Mouse (Mus musculus): ENCODE measurements at regions not wholly inside any gene's neighbourhood (a gene's known extent, or its start where the extent isn't known, plus 50 kb on each side); places are given as distances from the start of the nearest gene placed in this dataset.

- no peak for ATAC-seq (replicated peaks; ENCODE audit: low read depth, poor library complexity, severe bottlenecking)
Measured at GRCm38 (mm10) chr13:31204068-31204467, 230.1 kb downstream of the Gm5447 start.

GRCm38 (mm10) chr13:31206381-31206780 lies 232.4 kb downstream of the Gm5447 start:
- no peak for ATAC-seq (replicated peaks; ENCODE audit: low read depth, poor library complexity, severe bottlenecking)

- no peak for ATAC-seq (replicated peaks; ENCODE audit: low read depth, poor library complexity, severe bottlenecking)
Measured at GRCm38 (mm10) chr13:31207709-31208108, 233.7 kb downstream of the Gm5447 start.

GRCm38 (mm10) chr13:31223016-31223415 lies 249.0 kb downstream of the Gm5447 start:
- ATAC-seq (replicated peaks; ENCODE audit: low read depth, poor library complexity, severe bottlenecking), result no peak

- ATAC-seq (replicated peaks; ENCODE audit: low read depth, poor library complexity, severe bottlenecking), result no peak
Measured at GRCm38 (mm10) chr13:31240546-31240945, 266.5 kb downstream of the Gm5447 start.

GRCm38 (mm10) chr13:31248996-31249395 lies 275.0 kb downstream of the Gm5447 start:
- ATAC-seq (replicated peaks; ENCODE audit: low read depth, poor library complexity, severe bottlenecking), result no peak

- no peak for ATAC-seq (replicated peaks; ENCODE audit: low read depth, poor library complexity, severe bottlenecking)
Measured at GRCm38 (mm10) chr13:31249525-31249924, 275.5 kb downstream of the Gm5447 start.

- ATAC-seq (replicated peaks; ENCODE audit: low read depth, poor library complexity, severe bottlenecking), result no peak
Measured at GRCm38 (mm10) chr13:31254016-31254415, 280.0 kb downstream of the Gm5447 start.

- ATAC-seq (replicated peaks; ENCODE audit: low read depth, poor library complexity, severe bottlenecking), result no peak
Measured at GRCm38 (mm10) chr13:31254744-31255143, 280.7 kb downstream of the Gm5447 start.

- ATAC-seq (replicated peaks; ENCODE audit: low read depth, poor library complexity, severe bottlenecking), result no peak
Measured at GRCm38 (mm10) chr13:31255506-31255905, 281.5 kb downstream of the Gm5447 start.

- ATAC-seq (replicated peaks; ENCODE audit: low read depth, poor library complexity, severe bottlenecking), result no peak
Measured at GRCm38 (mm10) chr13:31267865-31268264, 288.1 kb upstream of the Foxq1 start.

GRCm38 (mm10) chr13:31276005-31276644 lies 279.8 kb upstream of the Foxq1 start:
- peak; percentile 29; the same call in 1 of the 2 replicates for ATAC-seq (replicated peaks; ENCODE audit: low read depth, poor library complexity, severe bottlenecking)

- peak; percentile 90 for ATAC-seq (replicated peaks; ENCODE audit: low read depth, poor library complexity, severe bottlenecking)
Measured at GRCm38 (mm10) chr13:31290630-31291029, 265.3 kb upstream of the Foxq1 start.

- ATAC-seq (replicated peaks; ENCODE audit: low read depth, poor library complexity, severe bottlenecking), result peak; percentile 64
Measured at GRCm38 (mm10) chr13:31292584-31293387, 263.1 kb upstream of the Foxq1 start.

GRCm38 (mm10) chr13:31294011-31294410 lies 261.9 kb upstream of the Foxq1 start:
- ATAC-seq (replicated peaks; ENCODE audit: low read depth, poor library complexity, severe bottlenecking), result no peak

GRCm38 (mm10) chr13:31303194-31303593 lies 252.7 kb upstream of the Foxq1 start:
- ATAC-seq (replicated peaks; ENCODE audit: low read depth, poor library complexity, severe bottlenecking), result no peak

- ATAC-seq (replicated peaks; ENCODE audit: low read depth, poor library complexity, severe bottlenecking), result no peak
Measured at GRCm38 (mm10) chr13:31304286-31304865, 251.6 kb upstream of the Foxq1 start.

- no peak for ATAC-seq (replicated peaks; ENCODE audit: low read depth, poor library complexity, severe bottlenecking)
Measured at GRCm38 (mm10) chr13:31309083-31309621, 246.8 kb upstream of the Foxq1 start.

- peak; percentile 60 for ATAC-seq (replicated peaks; ENCODE audit: low read depth, poor library complexity, severe bottlenecking)
Measured at GRCm38 (mm10) chr13:31312772-31313171, 243.2 kb upstream of the Foxq1 start.

GRCm38 (mm10) chr13:31313821-31314220 lies 242.1 kb upstream of the Foxq1 start:
- ATAC-seq (replicated peaks; ENCODE audit: low read depth, poor library complexity, severe bottlenecking), result peak; percentile 31

GRCm38 (mm10) chr13:31317066-31317465 lies 238.9 kb upstream of the Foxq1 start:
- no peak for ATAC-seq (replicated peaks; ENCODE audit: low read depth, poor library complexity, severe bottlenecking)
